Mouse (Mus musculus): ENCODE results near the gene Hs6st3. TPM values are rescaled to one million over a fixed set of nuclear protein-coding genes. Genes with fewer than 3 reads are reported as not detected.

Hs6st3 gene
- total RNA-seq, 2 experiments from 2014 or later, result not detected

GRCm38 (mm10) chr14:119908032-119908675, 770.0 kb downstream of the Hs6st3 start:
- no peak for DNase-seq

DNA sequence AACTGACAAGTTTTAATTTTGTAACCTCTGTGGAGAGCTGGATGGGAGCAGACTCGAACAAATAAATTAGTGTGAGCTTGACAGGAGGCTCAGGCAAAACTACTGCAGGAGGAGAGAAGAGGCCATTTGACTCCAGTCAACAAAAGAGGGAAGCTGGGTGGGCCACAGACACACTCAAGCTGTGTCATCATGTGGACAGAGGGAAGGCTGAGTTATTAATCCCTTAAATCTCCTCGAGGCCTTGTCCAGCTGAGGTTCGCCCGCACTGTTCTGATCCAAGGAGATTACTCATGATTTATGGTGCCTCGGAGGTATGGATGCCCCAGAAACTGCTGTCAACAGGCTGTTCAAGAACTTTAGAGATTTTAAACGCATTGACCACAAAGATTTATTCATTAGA, 776.4 kb downstream of the Hs6st3 start:
- no peak for DNase-seq

GRCm38 (mm10) chr14:119918281-119919034, 780.3 kb downstream of the Hs6st3 start:
- no peak for DNase-seq

DNA sequence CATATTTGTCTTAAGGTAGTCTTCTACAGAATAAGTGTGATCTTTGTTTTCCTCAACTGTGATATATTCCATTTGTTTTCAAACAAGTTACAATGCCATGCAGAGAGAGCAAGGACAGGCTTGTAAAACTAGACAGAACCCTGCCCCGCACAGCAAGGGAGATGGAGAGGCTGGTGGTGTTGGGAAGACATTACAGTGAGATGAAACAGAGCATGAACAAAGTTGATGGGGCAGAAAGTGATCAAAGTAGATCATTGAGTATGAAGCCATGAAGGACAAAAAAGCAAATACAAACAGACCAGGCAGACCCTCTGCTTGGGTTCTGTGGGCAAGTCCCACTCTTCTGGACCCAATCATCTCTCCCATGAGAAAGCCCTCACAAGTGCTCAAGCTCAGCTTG, 781.0 kb downstream of the Hs6st3 start:
- DNase-seq, result no peak

Other genes with a start within 250 kb of the Hs6st3 start
- 1 to 10 TPM; 2.1 to 3.3 TPM for gene Dzip1, start 212.9 kb upstream of the Hs6st3 start, total RNA-seq (2021)
- gene Dnajc3, start 200.4 kb upstream of the Hs6st3 start, total RNA-seq (2021), result 10 to 100 TPM; 30.8 to 32.8 TPM
- gene Uggt2, start 38.9 kb upstream of the Hs6st3 start, total RNA-seq (2021), result 1 to 10 TPM; 7.4 to 8.0 TPM